Mouse (Mus musculus) liver, embryonic 11.5 days (tissue): Measurements from ENCODE around the gene Zdhhc5. TPM values are rescaled to one million over a fixed set of nuclear protein-coding genes. Genes with fewer than 3 reads are reported as not detected.
A peak's percentile ranks its signal among the peaks of the same experiment; 100 is the strongest.

Source experiments
- ATAC-seq: fragments of 200-750 bp; cut with Nextera tagmentation; replicated peaks from 2 replicates; pipeline ENCODE4 v1.8.0; 2017; ENCODE audit warnings: moderate number of reproducible peaks, mild to moderate bottlenecking, moderate TSS enrichment, moderate library complexity; ENCODE audit not compliant: low FRiP score
- DNase-seq: peaks from one replicate; pipeline ENCODE4 v3.0.0-alpha.2; 2017; ENCODE audit warnings: low spot score
- H3K27ac ChIP-seq: fragments of 300-500 bp; sonication (generic); 2 replicates; pipeline ENCODE4 v1.5.1; 2014; ENCODE audit warnings: mild to moderate bottlenecking, low read depth, low read length, control low read depth
- H3K27me3 ChIP-seq: fragments of 300-500 bp; sonication (generic); replicated peaks from 2 replicates; pipeline ENCODE4 v1.6.1; 2014; ENCODE audit warnings: low read length, mixed read lengths; ENCODE audit not compliant: control insufficient read depth, insufficient read depth
- H3K36me3 ChIP-seq: fragments of 300-500 bp; sonication (generic); 2 replicates; pipeline ENCODE4 v1.6.1; 2014; ENCODE audit warnings: mild to moderate bottlenecking, low read length, moderate library complexity, mixed read lengths; ENCODE audit not compliant: control insufficient read depth, insufficient read depth
- H3K4me1 ChIP-seq: fragments of 300-500 bp; sonication (generic); replicated peaks from 2 replicates; pipeline ENCODE4 v1.6.1; 2014; ENCODE audit warnings: low read length, mixed read lengths; ENCODE audit not compliant: control insufficient read depth, insufficient read depth
- H3K4me2 ChIP-seq: fragments of 300-500 bp; sonication (generic); 2 replicates; pipeline ENCODE4 v1.6.1; 2014; ENCODE audit warnings: mild to moderate bottlenecking, control low read depth, moderate library complexity
- H3K4me3 ChIP-seq: fragments of 300-500 bp; sonication (generic); 2 replicates; pipeline ENCODE4 v1.5.1; 2014; ENCODE audit warnings: low read depth, low read length, control low read depth
- H3K9ac ChIP-seq: fragments of 300-500 bp; sonication (generic); 2 replicates; pipeline ENCODE4 v1.6.1; 2014; ENCODE audit warnings: low read depth, low read length, control low read depth
- H3K9me3 ChIP-seq: fragments of 300-500 bp; sonication (generic); 2 replicates; pipeline ENCODE4 v1.6.1; 2016; ENCODE audit warnings: low read length, inconsistent platforms, mixed read lengths; ENCODE audit not compliant: control insufficient read depth
- WGBS: fragments of 180-500 bp; shearing (Covaris S2); extraction: QIAGEN DNeasy Blood & Tissue Kit; methylation state at CpG from one replicate; pipeline ENCODE4 v1.1.7; 2014; 5-methylcytosine and 5-hydroxymethylcytosine counted together
- polyA plus RNA-seq: library from polyadenylated mRNA; unstranded; fragments of >200 nt; fragmentation: Nextera tagmentation; extraction: Ambion mirVana; gene quantifications from 2 replicates; pipeline ENCODE4 v1.2.1, GENCODE M21; 2014

The Zdhhc5 gene
- polyA plus RNA-seq, 1 experiment from 2014 or later = 26.5 TPM

- 89% methylated on average over 5 of the region's 5 CpGs for WGBS
- ATAC-seq = no peak
- Histone ChIP-seq H3K27ac (no peak overlapping the region), H3K36me3 (peaks cover 26% of the 10 kb centered on the region), H3K9me3 (no peaks in the 10 kb centered on the region), H3K9ac (no peak overlapping the region), H3K4me1 (no peaks in the 10 kb centered on the region), H3K4me2 (no peak overlapping the region), H3K4me3 (no peak overlapping the region), H3K27me3 (no peaks in the 10 kb centered on the region)
- DNase-seq = no peak
Observed at GRCm38 (mm10) chr2:84695007-84695695, 19.8 kb downstream of the Zdhhc5 start.

DNA sequence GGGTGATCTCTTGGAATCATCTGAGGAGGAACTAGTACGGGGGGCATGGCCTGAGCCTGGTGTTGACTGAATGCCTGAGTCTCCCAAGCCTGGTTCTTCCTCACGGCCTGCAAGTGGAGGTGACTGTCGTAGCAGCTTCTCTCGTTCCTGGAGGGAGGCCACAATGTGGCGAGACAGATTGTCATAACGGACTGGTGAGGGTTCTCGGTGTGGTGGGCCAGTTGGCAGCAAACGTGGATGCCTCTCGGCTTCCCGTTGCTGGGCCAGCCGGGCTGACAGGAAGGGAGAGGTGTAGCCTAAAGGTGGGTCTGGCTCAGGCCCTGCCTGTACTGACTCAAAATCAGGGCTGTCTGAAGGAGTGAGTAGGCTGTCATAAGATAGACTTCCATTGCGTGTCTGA lies 24.9 kb downstream of the Zdhhc5 start:
- Histone ChIP-seq H3K9ac (no peak overlapping the region), H3K27ac (no peak overlapping the region), H3K27me3 (no peaks in the 10 kb centered on the region), H3K36me3 (peaks cover 45% of the 10 kb centered on the region), H3K4me1 (peaks cover 4% of the 10 kb centered on the region; the same call in 1 of the 2 replicates), H3K4me3 (no peak overlapping the region), H3K9me3 (no peaks in the 10 kb centered on the region), H3K4me2 (no peak overlapping the region)
- ATAC-seq = no peak
- no peak for DNase-seq
- 90% methylated on average over 12 of the region's 12 CpGs for WGBS

GRCm38 (mm10) chr2:84688080-84688844 lies 26.7 kb downstream of the Zdhhc5 start:
- no peak overlapping the region for H3K27ac ChIP-seq
- H3K36me3 ChIP-seq = peaks cover 45% of the 10 kb centered on the region
- no peak overlapping the region for H3K4me3 ChIP-seq
- H3K27me3 ChIP-seq = no peaks in the 10 kb centered on the region
- H3K9me3 ChIP-seq = no peaks in the 10 kb centered on the region
- DNase-seq = no peak
- peaks cover 4% of the 10 kb centered on the region for H3K4me1 ChIP-seq
- 69% methylated on average over 2 of the region's 2 CpGs for WGBS
- no peak for ATAC-seq
- no peak overlapping the region for H3K4me2 ChIP-seq
- no peak overlapping the region for H3K9ac ChIP-seq

- peak overlapping the region; percentile 60 for H3K4me2 ChIP-seq
Observed at GRCm38 (mm10) chr2:84682605-84683183, 32.3 kb downstream of the Zdhhc5 start.

DNA sequence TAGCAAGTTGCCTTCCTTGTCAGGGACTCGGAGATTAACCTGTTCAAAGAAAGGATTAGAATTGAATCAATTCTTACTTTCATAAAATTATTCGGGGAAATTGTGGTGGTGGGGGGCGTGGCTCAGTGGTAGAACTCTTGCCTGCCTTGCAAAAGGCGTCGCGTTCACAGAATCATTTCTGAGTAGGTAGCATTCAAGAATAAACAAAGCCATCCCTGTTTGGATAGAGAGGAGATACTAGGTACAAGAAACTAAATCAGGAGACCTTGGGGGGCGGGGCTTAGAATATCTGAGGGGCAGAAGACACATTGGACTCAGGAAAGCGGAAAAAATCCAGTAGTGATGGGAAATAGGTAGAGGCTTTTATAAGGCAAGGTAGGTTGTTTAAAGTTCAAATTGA lies 36.0 kb downstream of the Zdhhc5 start, which contains the start of gene Tmx2:
Tmx2 (minus strand) TSS at position 125 of the 400 bp plus-strand sequence.
- ATAC-seq (no peak), DNase-seq (no peak)
- H3K36me3 ChIP-seq = peaks cover 14% of the 10 kb centered on the region; the same call in 1 of the 2 replicates
- peak within 1 kb of the TSS; percentile 78 for H3K9ac ChIP-seq
- peak within 1 kb of the TSS; percentile 44; the same call in 1 of the 2 replicates for H3K27ac ChIP-seq
- H3K4me2 ChIP-seq = peak within 1 kb of the TSS; percentile 70
- no peaks in the 10 kb centered on the region for H3K9me3 ChIP-seq
- 12% methylated on average over 8 of the region's 8 CpGs for WGBS
- H3K4me3 ChIP-seq = peak within 1 kb of the TSS; percentile 86
- no peaks in the 10 kb centered on the region for H3K27me3 ChIP-seq
- peaks cover 19% of the 10 kb centered on the region for H3K4me1 ChIP-seq

More at GRCm38 (mm10) chr2:84682605-84683183, 32.3 kb downstream of the Zdhhc5 start:
- Histone ChIP-seq H3K27me3 (no peaks in the 10 kb centered on the region), H3K4me1 (peaks cover 7% of the 10 kb centered on the region; the same call in 1 of the 2 replicates), H3K9me3 (no peaks in the 10 kb centered on the region), H3K4me3 (peak overlapping the region; percentile 22; the same call in 1 of the 2 replicates), H3K27ac (peak overlapping the region; percentile 90), H3K9ac (peak overlapping the region; percentile 46; the same call in 1 of the 2 replicates), H3K36me3 (peaks cover 23% of the 10 kb centered on the region)
- DNase-seq (no peak), ATAC-seq (peak; percentile 63)
- WGBS = 45% methylated on average over 6 of the region's 6 CpGs

DNA sequence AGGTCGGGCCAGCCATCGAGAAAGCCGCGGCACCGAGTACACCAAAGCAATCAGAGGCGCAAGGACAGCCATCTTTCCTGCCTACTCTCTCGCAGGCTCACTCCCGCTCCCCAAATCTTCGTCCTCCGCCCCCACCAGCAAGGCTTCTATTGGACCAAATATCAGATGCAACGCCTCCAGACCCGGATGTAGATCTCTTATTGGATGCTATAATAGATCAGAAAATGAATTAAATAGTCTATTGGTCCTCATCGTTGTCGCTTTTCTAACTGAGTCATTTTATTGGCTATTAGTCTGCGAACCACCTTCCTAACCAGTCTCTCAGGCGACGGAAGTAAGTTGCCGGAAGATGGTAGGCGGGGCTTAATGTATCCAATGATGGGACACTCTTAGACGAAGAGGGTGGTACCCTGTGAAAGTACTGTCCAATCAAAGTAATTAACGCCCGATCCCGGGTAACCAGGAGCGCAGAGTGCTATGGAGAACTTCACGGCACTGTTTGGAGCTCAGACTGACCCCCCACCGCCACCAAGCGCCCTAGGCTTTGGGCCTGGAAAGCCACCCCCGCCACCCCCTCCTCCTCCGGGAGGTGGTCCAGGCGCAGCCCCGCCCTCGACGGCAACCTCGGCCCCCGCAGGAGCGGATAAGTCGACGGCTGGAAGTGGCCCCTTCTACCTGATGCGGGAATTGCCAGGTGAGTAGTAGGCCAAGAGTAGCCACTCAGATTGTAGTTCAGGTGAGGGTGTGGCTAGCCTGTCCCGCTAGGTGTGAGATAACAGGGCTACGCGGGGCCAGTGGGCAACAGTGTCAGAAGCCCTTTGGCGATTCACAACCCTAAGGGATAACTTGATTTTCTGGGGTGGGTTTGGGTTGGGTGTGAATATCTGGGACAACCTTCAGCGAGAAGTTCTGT lies 36.8 kb downstream of the Zdhhc5 start, which contains the start of the genes Gm28635 and Med19:
Gm28635 (minus strand) TSS at position 74 of the 913 bp plus-strand sequence.
Med19 (plus strand) TSS at position 435 of the 913 bp plus-strand sequence.
- WGBS = under 1% methylated on average over 44 of the region's 44 CpGs
- Histone ChIP-seq H3K36me3 (peaks cover 18% of the 10 kb centered on the region; the same call in 1 of the 2 replicates), H3K4me3 (peak within 1 kb of the TSS; percentile 86), H3K9me3 (no peaks in the 10 kb centered on the region), H3K27ac (peak within 1 kb of the TSS; percentile 44; the same call in 1 of the 2 replicates), H3K27me3 (no peaks in the 10 kb centered on the region), H3K4me2 (peak within 1 kb of the TSS; percentile 70), H3K4me1 (peaks cover 19% of the 10 kb centered on the region), H3K9ac (peak within 1 kb of the TSS; percentile 78)
- ATAC-seq (peak; percentile 97), DNase-seq (peak; percentile 81)

- DNase-seq (no peak), ATAC-seq (peak; percentile 42)
- Histone ChIP-seq H3K4me1 (peaks cover 19% of the 10 kb centered on the region), H3K9ac (peak overlapping the region; percentile 66), H3K4me3 (peak overlapping the region; percentile 86), H3K27ac (0 out of 2 replicates have a peak overlapping the region, but pooled peaks have one; percentile 36), H3K9me3 (no peaks in the 10 kb centered on the region), H3K27me3 (no peaks in the 10 kb centered on the region), H3K36me3 (peaks cover 22% of the 10 kb centered on the region; the same call in 1 of the 2 replicates), H3K4me2 (peak overlapping the region; percentile 70)
- WGBS = 8% methylated on average over 22 of the region's 22 CpGs
Observed at GRCm38 (mm10) chr2:84677270-84677967, 37.6 kb downstream of the Zdhhc5 start.
